Mouse (Mus musculus) T-helper 1 cell (primary cell): ENCODE measurements around the gene Nfkb1.

ENCODE experiments used
- in situ Hi-C: fragments of 300-600 bp; cut with MboI, MseI; formaldehyde crosslinking; loops from one replicate; pipeline ENCODE4 v1.15.1; 2025; ENCODE audit warnings: high pct_unique_total_duplicates

Gene Nfkb1

DNA sequence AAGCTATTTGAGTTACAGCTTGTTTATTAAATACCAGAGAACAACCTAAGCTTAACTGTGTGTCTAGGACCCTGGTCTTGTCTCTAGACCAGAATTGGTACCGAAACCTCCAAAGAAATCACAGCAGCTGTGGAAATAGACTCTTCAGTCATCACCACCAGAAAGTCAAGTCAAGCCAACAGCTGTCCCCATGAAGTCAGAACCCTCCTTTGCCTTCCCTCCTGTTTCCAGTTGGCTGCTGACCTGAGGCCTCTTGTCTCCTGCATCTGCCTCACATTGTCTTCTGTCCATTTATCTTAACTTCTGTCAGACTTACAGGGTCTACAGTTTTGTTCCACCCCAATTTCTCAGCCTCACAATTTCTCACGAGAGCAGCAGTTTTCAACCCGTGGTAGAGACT is 57.1 kb downstream of the Nfkb1 start:
- in situ Hi-C loops, result no loop called here

DNA sequence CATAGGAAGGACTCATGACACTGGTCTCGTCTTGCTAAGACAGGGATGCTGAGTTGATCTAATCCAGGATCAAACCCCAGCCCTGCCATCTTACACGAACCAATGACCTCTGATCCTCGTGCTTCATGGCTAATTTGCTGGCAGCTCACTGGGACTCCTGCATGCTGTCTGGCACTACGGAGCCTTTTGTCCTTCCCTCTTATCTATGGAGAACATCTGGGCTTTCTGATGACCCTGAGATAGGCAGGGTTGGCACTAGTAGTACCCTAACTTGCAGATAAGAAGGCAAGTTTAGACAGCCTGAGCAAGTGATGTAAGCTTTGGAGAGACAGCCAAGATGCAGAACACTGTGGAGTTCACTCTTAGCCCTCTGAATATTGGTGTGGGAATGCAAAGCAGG is 59.5 kb downstream of the Nfkb1 start:
- in situ Hi-C loops, result no loop called here

DNA sequence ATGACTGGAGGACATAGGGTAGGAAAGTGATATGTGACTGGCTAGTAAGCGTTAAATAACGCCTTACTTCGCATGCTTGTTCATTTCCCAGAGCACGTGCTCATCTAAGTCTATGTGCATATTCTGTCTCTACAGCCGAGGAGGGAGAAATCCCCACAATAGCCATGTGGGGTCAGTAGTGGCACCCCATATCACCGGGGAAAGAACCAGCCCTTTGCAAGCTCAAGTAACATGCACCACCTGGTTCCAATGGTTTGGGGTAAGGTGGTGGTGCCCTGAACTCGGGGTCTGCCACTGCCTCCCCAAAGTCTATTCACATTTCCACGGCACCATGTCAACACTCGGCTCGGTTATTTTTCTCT is 60.3 kb downstream of the Nfkb1 start:
- in situ Hi-C loops, result no loop called here

DNA sequence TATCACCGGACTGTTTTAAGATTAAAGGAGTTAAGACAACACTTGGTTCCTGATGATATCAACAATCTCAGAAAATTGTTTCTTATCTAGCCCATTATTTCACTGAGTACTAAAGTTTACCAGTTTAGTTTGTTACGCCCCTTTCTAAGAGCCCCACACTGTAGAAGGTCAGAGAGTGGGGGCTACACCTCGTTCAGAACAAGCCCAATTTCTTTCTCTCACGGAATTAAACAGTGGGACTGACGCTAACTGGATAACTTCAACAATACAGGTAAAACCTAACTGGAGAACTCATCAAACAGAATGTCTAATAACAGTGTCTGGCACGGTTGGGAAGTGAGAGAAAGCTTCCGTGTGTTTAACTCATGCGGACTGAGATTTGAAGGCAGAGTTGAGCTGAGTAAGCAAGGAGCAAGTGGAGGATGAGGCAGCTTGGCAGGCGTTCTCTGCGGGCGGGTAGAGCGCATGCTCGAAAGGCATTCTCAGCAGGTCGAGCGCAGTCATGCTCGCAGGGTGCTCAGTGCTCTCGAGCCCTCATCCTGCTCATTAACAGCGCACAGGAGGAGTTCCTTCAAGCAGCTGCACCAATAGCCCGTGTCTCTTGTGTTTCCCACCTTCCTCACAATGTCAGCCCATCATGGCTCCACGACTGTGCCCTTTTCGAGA is 60.8 kb downstream of the Nfkb1 start:
- in situ Hi-C loops, result no loop called here

DNA sequence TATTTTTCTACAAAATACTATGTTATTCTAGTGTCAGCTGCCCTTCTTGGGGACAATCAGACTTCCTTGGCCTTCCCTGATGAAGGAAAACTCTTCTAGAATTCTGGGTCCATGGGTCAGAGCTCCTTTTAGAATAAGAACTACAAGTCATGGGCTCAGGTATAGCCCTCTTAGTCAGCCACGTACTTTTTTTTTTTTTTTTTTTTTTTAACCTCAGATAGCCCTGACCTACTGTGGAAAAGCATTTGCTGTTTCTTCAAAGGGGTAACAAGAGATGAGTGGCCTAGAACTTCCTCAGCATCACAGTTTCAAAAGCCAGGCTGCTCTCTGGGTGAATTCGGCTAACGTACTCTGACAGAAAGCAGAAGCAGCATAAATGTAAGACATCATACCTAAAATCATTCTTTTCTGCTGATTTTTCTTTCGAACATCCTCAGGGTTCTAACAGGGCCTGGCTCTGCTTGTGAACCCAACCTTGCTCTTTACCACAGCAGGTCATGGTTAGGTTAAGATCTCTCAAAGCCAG is 61.5 kb downstream of the Nfkb1 start:
- in situ Hi-C loops, result no loop called here

DNA sequence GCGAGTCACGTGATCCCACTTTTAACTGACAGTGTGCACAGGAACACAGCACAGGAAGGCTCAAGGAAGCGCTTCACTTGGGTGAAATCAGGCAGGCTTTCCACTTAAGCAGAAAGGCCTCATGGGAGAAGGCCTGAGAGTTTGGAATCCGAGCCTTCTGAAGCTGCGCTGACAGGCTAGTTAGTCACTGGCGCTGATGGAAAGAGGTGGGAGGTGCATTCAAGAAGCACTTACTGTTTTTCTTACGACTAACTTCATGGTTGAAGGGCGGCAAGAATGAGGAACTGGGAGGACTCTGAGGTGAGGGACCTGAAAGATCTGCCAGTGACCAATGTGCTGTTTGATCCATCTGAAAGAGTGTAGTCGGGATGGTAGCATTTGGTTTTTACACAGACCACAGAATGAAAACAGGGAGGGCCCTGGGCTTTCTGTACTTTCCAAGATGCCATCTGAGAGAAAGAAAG is 62.6 kb downstream of the Nfkb1 start:
- in situ Hi-C loops, result no loop called here

DNA sequence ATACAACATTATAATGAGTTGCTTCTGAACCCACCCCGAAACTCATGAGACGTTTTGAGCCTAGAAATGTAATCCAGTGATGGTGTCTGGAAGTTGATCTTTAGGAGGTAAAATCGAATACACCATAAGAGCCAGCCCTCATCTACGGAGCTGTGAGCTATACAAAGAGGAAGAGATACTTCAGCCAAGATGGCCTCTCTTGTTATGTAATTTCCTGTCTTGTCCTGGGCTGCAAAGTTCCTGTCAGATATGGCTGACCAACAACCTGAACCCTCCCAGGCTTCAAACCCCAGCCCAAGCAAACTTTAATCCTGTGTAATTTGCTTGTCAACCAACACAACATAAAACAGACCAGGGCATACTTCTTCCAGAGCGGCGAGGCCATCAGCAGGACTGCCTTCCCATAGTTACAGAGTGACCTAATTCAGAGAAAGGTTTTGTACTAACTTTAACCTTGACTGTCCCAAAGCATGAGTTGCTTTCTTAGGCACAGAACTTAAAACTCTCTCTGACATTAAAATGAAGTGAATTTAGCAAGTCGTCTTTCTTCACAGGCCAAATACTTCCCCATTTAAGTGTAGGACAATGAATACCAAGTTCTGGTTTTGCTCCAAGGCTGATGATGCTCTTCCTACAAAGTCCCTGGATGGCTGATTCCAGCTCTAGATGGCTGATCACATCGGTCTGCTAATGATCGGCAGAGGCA is 63.2 kb downstream of the Nfkb1 start:
- in situ Hi-C loops, result no loop called here

DNA sequence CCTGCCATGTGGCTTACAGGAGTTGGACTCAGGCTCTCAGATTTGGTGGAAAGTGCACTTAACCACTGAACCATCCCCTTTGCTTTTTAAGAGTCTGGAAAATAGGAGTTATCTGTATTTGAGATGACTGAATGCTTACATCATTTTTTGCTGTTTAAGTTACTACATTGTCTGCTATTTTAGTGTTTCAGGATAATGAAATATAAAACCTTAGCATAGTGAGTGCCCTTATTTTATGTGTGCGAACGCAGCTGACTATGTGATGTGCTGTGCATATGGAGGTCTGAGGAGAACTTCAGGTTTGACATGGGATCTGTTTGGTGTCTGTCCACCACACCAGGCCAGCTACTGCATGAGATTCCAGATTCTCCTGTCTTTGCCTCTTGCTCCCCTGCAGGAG is 66.1 kb downstream of the Nfkb1 start:
- in situ Hi-C loops, result no loop called here

DNA sequence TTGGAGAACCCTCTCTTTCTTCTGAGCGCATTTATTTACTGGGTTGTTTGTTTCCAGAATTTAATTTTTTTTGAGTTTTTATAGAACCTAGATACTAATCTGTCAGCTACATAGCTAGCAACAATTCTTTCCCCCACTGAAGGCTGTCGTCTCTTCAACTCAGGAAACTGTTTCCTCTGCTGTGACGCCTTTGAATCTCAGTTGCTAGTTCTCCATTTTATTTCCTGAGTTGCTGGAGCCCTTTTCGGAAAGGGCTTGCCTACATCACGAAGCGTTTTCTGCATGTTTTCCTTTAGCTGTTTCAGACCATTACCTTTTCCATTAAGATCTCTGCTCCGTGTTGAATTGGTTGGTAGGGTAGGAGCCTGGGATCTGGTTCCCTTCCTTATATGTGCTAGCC is 74.6 kb downstream of the Nfkb1 start:
- in situ Hi-C loops, result no loop called here

DNA sequence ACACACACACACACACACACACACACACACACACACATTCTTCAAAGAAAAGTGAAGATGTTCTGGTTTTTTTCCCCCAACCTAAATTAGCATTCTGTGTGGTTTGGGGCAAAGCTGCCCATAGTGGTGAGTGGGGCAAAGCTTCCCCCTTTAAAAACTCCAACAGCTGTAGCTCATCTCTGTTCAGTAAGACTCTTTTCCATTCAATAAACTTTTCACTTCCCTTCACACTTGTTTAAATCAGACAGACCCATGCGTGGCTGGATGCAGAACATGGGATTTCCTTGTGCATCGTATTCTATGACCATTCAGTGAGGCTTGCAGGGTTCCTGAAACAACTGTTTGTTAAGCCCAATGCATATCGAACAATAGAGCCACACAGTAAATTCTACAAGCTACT is 77.0 kb downstream of the Nfkb1 start:
- in situ Hi-C loops, result no loop called here

DNA sequence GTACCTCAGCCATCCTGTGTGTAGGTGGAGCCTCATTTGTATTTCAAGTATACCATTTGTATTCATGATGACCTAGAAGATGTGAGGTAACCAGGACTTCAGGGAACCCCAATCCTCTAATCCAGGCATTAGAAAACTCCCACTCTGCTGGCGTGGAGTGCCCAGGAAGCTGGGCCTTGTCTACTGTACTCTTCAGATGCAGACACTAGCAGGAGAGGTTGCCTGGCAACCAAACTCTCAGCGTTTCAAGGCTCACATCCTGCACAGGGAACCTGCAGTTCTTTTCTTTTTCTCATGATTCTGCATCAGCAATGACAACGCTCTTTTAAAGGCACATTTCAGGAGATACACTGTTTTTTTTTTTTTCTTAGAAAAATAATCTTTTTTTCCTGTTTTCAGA is 81.1 kb downstream of the Nfkb1 start:
- in situ Hi-C loops, result no loop called here

DNA sequence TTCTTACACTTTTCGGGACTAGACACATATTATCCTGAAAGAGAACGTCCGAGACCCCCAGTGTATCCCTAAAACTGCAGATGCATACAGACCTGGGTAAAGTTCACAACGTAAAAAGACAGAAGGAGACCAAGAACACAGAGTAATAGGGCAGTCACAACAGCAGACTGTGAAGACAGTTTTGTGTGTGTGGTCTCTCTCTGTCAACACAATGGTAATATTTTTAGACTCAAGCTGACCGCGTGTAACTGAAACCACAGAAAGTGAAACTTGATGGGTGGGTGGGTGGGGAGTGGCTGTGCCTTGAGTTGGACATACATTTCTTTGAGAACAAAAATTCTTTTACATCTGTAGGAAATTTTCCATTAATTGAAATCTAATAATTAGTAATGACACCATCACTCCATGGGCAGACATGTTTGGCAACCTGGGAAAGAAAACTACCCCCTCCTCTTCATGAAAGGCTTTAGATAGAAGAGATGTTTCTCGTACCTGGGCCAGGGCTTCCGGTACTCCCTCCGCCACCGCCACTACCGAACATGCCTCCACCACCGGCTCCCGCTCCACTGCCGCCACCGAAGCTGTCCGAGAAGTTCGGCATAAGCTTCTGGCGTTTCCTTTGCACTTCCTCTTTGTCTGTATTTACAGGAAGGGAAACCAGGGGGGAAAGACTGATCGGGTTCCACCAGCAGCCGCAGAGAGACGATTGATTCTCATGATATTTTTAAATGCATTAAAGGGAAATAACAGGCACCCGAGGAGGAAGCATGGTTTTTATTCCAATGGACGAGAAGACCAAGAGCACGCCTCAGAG is 83.5 kb downstream of the Nfkb1 start:
- in situ Hi-C loops, result loop anchor here (10.0 kb wide), 1 partner anchor 107 kb away; no protein-coding TSS in a partner anchor

DNA sequence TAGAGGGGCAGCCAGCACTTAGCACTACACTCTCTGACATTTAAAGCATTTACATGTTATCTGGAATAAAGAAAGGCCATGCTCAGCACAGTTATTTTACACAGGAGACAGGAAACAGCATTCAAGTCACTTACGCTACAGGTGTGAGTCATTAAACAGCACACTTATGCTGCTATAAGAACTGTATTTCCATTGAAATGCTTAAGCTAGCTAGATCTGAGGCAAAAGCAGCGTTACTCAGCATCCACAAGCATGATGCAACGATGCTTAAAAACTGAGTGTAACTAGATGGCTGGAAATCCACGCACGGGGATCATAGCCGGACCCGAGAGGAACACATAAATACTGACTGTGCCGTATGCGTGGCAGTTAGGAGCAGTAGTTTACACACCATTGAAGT is 84.3 kb downstream of the Nfkb1 start:
- in situ Hi-C loops, result loop anchor here (10.0 kb wide), 1 partner anchor 108 kb away; no protein-coding TSS in a partner anchor

DNA sequence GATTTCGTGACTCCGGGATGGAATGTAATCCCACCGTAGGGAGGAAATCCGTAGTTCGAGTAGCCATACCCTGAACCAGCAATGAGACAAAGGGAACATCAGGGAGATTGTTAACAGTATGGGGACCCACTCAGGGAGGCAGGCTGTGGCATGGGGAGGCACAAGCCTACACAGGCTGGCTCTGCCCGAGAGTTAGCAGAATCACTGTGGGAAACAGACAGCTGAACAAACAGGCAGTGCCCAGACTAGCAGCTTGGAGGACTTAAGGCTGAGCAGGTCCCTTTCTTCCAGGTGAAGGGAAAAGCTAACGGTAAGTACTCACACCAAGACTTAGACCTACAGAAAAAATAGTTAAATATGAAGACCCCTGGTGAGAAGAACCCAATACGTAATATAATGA is 84.8 kb downstream of the Nfkb1 start:
- in situ Hi-C loops, result loop anchor here (10.0 kb wide), 1 partner anchor 108 kb away; no protein-coding TSS in a partner anchor

DNA sequence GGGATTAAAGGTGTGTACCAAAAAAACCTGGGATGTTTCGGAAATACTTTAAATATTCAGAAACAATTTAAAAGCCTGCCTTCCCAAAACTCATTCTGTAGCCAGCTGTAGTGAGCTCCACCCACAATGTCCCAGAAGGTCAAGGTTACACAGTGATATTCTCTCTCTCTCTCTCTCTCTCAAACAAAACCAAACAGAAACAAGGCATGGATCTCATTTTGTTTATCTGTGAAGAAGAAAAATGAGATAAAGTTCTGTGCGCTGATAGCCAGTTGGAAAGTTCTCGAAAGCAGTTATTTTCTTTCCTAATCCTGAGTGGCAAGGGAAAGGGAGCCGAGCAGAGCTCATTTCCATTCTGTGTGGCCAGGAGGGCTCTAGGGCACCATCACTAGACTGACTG is 85.9 kb downstream of the Nfkb1 start:
- in situ Hi-C loops, result loop anchor here (10.0 kb wide), 1 partner anchor 109 kb away; no protein-coding TSS in a partner anchor

DNA sequence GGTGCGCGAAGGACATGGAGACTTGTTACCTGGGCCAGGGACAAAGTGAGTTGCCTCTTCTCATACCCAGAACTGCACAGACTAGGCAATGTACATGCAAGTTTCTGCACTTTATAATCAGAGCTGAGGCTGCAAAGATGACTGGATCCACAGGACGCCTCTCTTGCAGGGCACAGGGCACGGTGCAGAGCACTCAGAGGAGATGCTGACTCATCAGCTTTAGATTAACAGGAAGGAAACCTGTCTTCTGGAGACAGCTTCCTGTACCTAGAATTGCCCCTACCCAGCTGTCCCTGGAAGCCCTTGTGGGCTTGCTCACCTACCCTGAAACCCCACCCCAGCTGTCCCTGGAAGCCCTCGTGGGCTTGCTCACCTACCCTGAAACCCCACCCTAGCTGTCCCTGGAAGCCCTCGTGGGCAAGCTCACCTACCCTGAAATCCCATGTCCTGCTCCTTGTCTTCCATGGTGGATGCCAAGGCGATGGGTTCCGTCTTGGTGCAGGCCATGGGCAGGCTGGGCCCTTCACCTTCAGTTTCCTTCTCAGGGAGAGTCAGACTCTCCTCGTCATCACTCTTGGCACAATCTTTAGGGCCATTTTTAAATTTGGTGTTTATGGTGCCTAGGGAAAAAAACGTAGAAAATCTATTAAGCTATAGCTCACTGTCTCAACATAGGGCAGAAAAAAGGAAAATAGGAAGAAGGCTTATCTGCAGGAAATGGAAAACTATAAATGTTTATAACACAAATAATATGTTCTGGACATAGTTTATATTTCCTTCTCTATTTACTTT is 86.5 kb downstream of the Nfkb1 start:
- in situ Hi-C loops, result loop anchor here (10.0 kb wide), 1 partner anchor 110 kb away; no protein-coding TSS in a partner anchor

DNA sequence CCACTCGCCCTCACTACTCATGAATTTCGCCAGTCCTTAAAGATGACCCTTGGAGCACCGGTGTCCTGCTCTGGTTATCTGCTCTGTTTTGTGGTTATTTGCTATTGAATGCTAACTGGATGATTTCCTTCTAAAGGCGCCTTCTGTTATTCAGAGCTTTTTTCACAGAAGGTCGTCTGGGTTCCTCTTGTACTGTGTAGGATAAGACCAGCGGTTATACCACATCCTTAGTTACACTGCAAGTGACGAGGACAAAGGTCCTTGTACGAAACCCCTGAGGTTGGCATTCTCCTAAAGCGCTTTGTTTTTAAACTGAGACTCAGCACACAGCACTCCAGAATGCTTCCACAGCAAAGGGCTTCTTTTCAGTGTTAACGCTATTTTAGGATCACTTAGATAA is 88.6 kb downstream of the Nfkb1 start:
- in situ Hi-C loops, result loop anchor here (10.0 kb wide), 1 partner anchor 112 kb away; no protein-coding TSS in a partner anchor

DNA sequence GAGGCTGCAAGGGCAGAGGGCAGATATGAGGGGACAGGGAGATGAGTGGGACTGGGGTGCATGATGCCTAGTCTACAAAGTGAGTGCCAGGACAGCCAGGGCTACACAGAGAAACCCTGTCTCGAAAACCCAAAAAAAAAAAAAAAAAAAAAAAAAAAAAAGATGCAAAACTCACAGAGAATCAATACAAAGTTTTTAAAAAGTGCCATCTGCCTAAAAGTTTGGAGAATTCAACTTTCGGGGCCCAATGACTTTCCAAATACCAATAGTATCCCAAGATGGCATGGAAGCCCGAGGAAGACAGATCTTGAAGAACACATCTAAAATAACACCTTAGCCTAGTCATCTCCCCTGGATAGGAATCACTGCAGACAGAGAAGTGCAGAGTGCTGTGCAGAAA is 93.0 kb downstream of the Nfkb1 start:
- in situ Hi-C loops, result no loop called here

DNA sequence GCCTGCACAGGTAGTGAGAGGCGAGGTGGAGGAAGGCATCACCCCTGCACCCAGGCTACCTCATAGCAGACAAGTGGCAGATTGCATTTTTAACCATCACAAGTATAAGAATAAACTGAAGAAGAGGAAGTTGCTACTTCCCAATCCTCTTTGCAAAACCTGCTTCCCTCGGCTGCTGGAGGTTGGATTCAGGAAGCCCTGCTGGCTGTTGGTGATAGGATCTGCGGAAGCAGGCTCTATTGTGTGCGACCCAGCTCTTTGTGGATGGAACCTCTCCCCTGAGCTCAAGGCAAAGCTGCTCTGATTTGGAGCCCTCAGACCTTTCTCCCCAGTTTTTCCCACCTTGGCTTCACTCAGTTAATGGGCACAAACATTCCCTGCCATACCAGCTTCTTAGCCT is 94.3 kb downstream of the Nfkb1 start:
- in situ Hi-C loops, result no loop called here

DNA sequence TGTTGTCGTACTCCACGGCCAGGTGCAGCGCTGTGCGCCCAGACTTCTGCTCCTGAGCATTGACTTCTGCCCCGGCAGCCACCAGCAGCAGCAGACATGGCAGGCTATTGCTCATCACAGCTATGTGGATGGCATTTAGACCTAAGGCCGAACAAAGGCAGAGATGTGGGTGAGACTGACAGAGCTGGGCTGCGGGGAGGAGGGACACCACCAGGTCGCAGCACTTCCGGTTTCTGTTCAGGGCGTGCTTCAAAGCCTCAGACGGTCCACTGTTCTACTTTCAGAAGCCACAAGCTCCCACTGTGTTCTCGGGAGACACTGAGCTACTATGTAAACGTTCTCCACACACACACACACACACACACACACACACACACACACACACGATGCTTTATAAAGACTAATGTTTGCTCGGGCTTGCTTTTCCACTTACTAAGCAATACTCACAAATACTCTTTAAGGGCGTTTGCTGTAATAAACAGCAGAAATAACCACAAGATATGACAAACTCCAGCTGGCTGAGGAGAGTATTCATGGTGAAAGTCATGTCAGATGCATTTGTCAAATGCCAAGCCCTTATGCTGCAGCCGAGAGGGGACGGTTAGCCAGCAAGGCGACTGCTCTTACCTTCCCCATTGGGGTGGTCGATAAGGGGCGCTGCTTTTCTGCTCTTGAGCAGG is 97.0 kb downstream of the Nfkb1 start:
- in situ Hi-C loops, result no loop called here

DNA sequence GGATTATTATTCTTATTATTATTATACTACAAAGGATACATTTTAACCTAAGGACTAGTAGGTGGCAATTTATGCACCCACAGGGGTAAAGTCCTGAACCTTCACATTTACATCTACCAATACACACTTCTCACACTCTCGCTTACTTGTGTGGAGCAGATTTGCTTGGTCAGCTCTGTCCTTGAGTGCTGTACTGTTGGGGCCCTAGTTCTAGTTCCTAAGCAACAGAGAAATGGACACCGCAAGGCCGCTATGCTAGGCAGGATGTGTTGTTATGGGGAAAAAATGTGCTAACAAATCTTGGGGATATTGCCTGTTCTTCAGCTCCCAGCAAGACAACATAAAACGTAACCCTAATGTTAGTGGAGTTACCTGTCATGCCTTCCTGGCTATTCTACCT is 99.3 kb downstream of the Nfkb1 start:
- in situ Hi-C loops, result no loop called here
